Mouse (Mus musculus) intestine, postnatal 0 days (tissue): ENCODE measurements at regions not wholly inside any gene's neighbourhood (a gene's known extent, or its start where the extent isn't known, plus 50 kb on each side); places are given as distances from the start of the nearest gene placed in this dataset.

Experiments
- ATAC-seq: fragments of 200-750 bp; cut with Nextera tagmentation; 2 replicates; pipeline ENCODE4 v1.8.0; 2017; ENCODE audit warnings: mild to moderate bottlenecking, moderate TSS enrichment, moderate library complexity
- H3K27ac ChIP-seq: fragments of 300-500 bp; sonication (generic); 2 replicates; pipeline ENCODE4 v1.5.1; 2014; ENCODE audit warnings: mild to moderate bottlenecking, low read depth, low read length, moderate library complexity
- H3K27me3 ChIP-seq: fragments of 300-500 bp; sonication (generic); replicated peaks from 2 replicates; pipeline ENCODE4 v1.6.1; 2014; ENCODE audit warnings: low read length, mixed read lengths; ENCODE audit not compliant: control insufficient read depth, insufficient read depth
- H3K36me3 ChIP-seq: fragments of 300-500 bp; sonication (generic); 2 replicates; pipeline ENCODE4 v1.6.1; 2014; ENCODE audit warnings: mild to moderate bottlenecking, moderate library complexity; ENCODE audit not compliant: control insufficient read depth, insufficient read depth
- H3K4me1 ChIP-seq: fragments of 300-500 bp; sonication (generic); replicated peaks from 2 replicates; pipeline ENCODE4 v1.6.1; 2014; ENCODE audit warnings: antibody characterized with exemption, low read length, mixed read lengths; ENCODE audit not compliant: control insufficient read depth, insufficient read depth
- H3K4me2 ChIP-seq: fragments of 300-500 bp; sonication (generic); replicated peaks from 2 replicates; pipeline ENCODE4 v1.6.1; 2014; ENCODE audit warnings: low read depth, mild to moderate bottlenecking, moderate library complexity
- H3K4me3 ChIP-seq: fragments of 300-500 bp; sonication (generic); 2 replicates; pipeline ENCODE4 v1.5.1; 2014; ENCODE audit warnings: low read depth, low read length
- H3K9ac ChIP-seq: fragments of 300-500 bp; sonication (generic); 2 replicates; pipeline ENCODE4 v1.6.1; 2014; ENCODE audit warnings: mild to moderate bottlenecking, low read depth, low read length
- H3K9me3 ChIP-seq: fragments of 300-500 bp; sonication (generic); 2 replicates; pipeline ENCODE4 v1.6.1; 2016; ENCODE audit warnings: mixed run types; ENCODE audit not compliant: control insufficient read depth
- CTCF ChIP-seq: sonication (generic); IDR thresholded peaks from 2 replicates; pipeline ENCODE4 v1.5.1; 2016; ENCODE audit warnings: low read depth, mild to moderate bottlenecking, control low read depth, antibody characterized with exemption, moderate library complexity
- WGBS: fragments of 180-500 bp; shearing (Covaris S2); extraction: QIAGEN DNeasy Blood & Tissue Kit; methylation state at CpG from one replicate; pipeline ENCODE4 v1.1.7; 2014; 5-methylcytosine and 5-hydroxymethylcytosine counted together

- 73% methylated on average over 5 of the region's 5 CpGs for WGBS
- Histone ChIP-seq H3K27me3 (no peaks in the 10 kb centered on the region), H3K4me3 (no peak overlapping the region)
These were observed 2056.9 kb upstream of the 5930422O12Rik start for GRCm38 (mm10) chr8:31371656-31372055.

GRCm38 (mm10) chr8:31372397-31372796 is 2056.1 kb upstream of the 5930422O12Rik start:
- Histone ChIP-seq H3K36me3 (no peaks in the 10 kb centered on the region), H3K4me3 (no peak overlapping the region), H3K27ac (no peak overlapping the region), H3K27me3 (no peaks in the 10 kb centered on the region), H3K4me1 (no peaks in the 10 kb centered on the region), H3K9me3 (no peaks in the 10 kb centered on the region), H3K9ac (no peak overlapping the region), H3K4me2 (no peak overlapping the region)
- 62% methylated on average over 2 of the region's 2 CpGs for WGBS
- TF ChIP-seq CTCF = peak; percentile 71
- ATAC-seq = no peak

More at GRCm38 (mm10) chr8:31371656-31372055, 2056.9 kb upstream of the 5930422O12Rik start:
- Histone ChIP-seq H3K9me3 (no peaks in the 10 kb centered on the region), H3K4me2 (no peak overlapping the region), H3K36me3 (no peaks in the 10 kb centered on the region), H3K27ac (no peak overlapping the region), H3K9ac (no peak overlapping the region), H3K4me1 (no peaks in the 10 kb centered on the region)
- ATAC-seq = no peak
- TF ChIP-seq CTCF = no peak

- ATAC-seq = no peak
These were observed 2055.2 kb upstream of the 5930422O12Rik start for GRCm38 (mm10) chr8:31373140-31373787.

GRCm38 (mm10) chr8:31377698-31378334 is 2050.7 kb upstream of the 5930422O12Rik start:
- ATAC-seq = no peak
- Histone ChIP-seq H3K9me3 (no peaks in the 10 kb centered on the region), H3K27ac (no peak overlapping the region), H3K4me1 (no peaks in the 10 kb centered on the region), H3K9ac (no peak overlapping the region), H3K27me3 (no peaks in the 10 kb centered on the region), H3K36me3 (no peaks in the 10 kb centered on the region), H3K4me3 (no peak overlapping the region), H3K4me2 (no peak overlapping the region)
- 43% methylated on average over 2 of the region's 2 CpGs for WGBS
- no peak for TF ChIP-seq CTCF

More at GRCm38 (mm10) chr8:31373140-31373787, 2055.2 kb upstream of the 5930422O12Rik start:
- no peaks in the 10 kb centered on the region for H3K36me3 ChIP-seq
- no peak overlapping the region for H3K4me3 ChIP-seq
- H3K27ac ChIP-seq = no peak overlapping the region
- H3K4me1 ChIP-seq = no peaks in the 10 kb centered on the region
- H3K9me3 ChIP-seq = no peaks in the 10 kb centered on the region
- no peak overlapping the region for H3K4me2 ChIP-seq
- WGBS = 57% methylated on average over 6 of the region's 6 CpGs
- no peaks in the 10 kb centered on the region for H3K27me3 ChIP-seq
- no peak for TF ChIP-seq CTCF
- no peak overlapping the region for H3K9ac ChIP-seq

- 88% methylated on average over 3 of the region's 3 CpGs for WGBS
- Histone ChIP-seq H3K36me3 (no peaks in the 10 kb centered on the region), H3K4me3 (no peak overlapping the region), H3K27me3 (no peaks in the 10 kb centered on the region), H3K9ac (no peak overlapping the region), H3K9me3 (no peaks in the 10 kb centered on the region), H3K4me1 (no peaks in the 10 kb centered on the region), H3K27ac (no peak overlapping the region), H3K4me2 (no peak overlapping the region)
- ATAC-seq = no peak
- no peak for TF ChIP-seq CTCF
These were observed 2023.7 kb upstream of the 5930422O12Rik start for GRCm38 (mm10) chr8:31404811-31405210.

DNA sequence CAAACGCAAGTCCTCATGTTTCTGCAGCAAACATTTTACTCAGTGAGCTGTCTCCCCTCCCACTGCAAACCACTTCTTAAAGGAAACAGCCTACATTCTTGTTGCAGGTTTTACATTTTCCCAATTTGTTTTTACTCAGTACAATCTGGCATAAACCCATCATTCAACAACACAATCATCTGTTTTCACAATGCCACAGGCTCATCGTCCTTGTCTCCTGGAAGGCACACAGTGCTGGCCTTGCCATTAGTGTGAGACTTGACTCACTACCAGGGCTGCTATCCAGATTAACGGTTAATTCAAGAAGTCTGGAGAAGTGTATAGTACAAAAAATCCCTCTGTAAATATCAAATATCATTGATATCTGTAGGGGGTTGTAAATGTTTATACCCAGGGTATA is 2006.3 kb upstream of the 5930422O12Rik start:
- no peak for ATAC-seq
- 49% methylated on average over 3 of the region's 3 CpGs for WGBS
- Histone ChIP-seq H3K4me1 (no peaks in the 10 kb centered on the region), H3K4me2 (no peak overlapping the region), H3K9ac (no peak overlapping the region), H3K9me3 (no peaks in the 10 kb centered on the region), H3K36me3 (no peaks in the 10 kb centered on the region), H3K27me3 (no peaks in the 10 kb centered on the region), H3K27ac (no peak overlapping the region), H3K4me3 (no peak overlapping the region)
- TF ChIP-seq CTCF = no peak
